Mouse (Mus musculus) cerebellum, adult 2 months (tissue): ENCODE measurements around the gene Daam1. TPM values are rescaled to one million over a fixed set of nuclear protein-coding genes. Genes with fewer than 3 reads are reported as not detected.

ENCODE experiments used
- DNase-seq, 2 experiments: peaks; one replicate each; pipeline ENCODE4 v3.0.0; 2021
- H3K27ac ChIP-seq: fragments of 200-500 bp; 2 replicates; pipeline ENCODE4 v1.5.1; 2012; ENCODE audit warnings: low read length, control low read depth, inconsistent platforms; ENCODE audit not compliant: insufficient read depth
- H3K27me3 ChIP-seq: fragments of 200-500 bp; 2 replicates; pipeline ENCODE4 v1.6.1; 2012; ENCODE audit warnings: inconsistent platforms, mild to moderate bottlenecking, low read length, moderate library complexity; ENCODE audit not compliant: control insufficient read depth, insufficient read depth
- H3K4me1 ChIP-seq: fragments of 200-500 bp; 2 replicates; pipeline ENCODE4 v1.6.1; 2011; ENCODE audit warnings: low read length; ENCODE audit not compliant: control insufficient read depth, insufficient read depth
- H3K4me3 ChIP-seq: fragments of 200-500 bp; replicated peaks from 2 replicates; pipeline ENCODE3; 2011; ENCODE audit warnings: mild to moderate bottlenecking, low read depth, low read length, control low read depth; ENCODE audit not compliant: insufficient read depth
- CTCF ChIP-seq: fragments of 200-500 bp; IDR thresholded peaks from 2 replicates; pipeline ENCODE4 v1.5.1; 2011; ENCODE audit warnings: low read depth, mild to moderate bottlenecking, control low read depth, low read length, moderate library complexity, borderline replicate concordance; ENCODE audit not compliant: insufficient read depth
- POLR2A ChIP-seq: fragments of 200-500 bp; IDR thresholded peaks from 2 replicates; pipeline ENCODE4 v1.6.1; 2011; ENCODE audit warnings: low read length, control low read depth, borderline replicate concordance; ENCODE audit not compliant: insufficient read depth
- WGBS: fragments of 180-500 bp; shearing (Covaris S2); methylation state at CpG from one replicate; pipeline ENCODE4 v1.1.7; 2018; 5-methylcytosine and 5-hydroxymethylcytosine counted together
- polyA plus RNA-seq: library from polyadenylated mRNA; depleted of rRNA; stranded (reverse); fragments of >200 nt; gene quantifications from 2 replicates; pipeline ENCODE4 v1.2.3, GENCODE M21; 2012

Gene Daam1
- polyA plus RNA-seq, 1 experiment = 31.2 TPM

GRCm38 (mm10) chr12:71998653-71999052 is 167.8 kb downstream of the Daam1 start:
- Histone ChIP-seq H3K27ac (no peak overlapping the region), H3K4me1 (peaks cover 10% of the 10 kb centered on the region), H3K27me3 (no peaks in the 10 kb centered on the region), H3K4me3 (no peak overlapping the region)
- no peak for DNase-seq
- 51% methylated on average over 4 of the region's 4 CpGs for WGBS
- TF ChIP-seq POLR2A (no peak), CTCF (no peak)

GRCm38 (mm10) chr12:71999671-72000070 is 168.8 kb downstream of the Daam1 start:
- Histone ChIP-seq H3K4me3 (no peak overlapping the region), H3K4me1 (peaks cover 10% of the 10 kb centered on the region), H3K27ac (no peak overlapping the region), H3K27me3 (no peaks in the 10 kb centered on the region)
- TF ChIP-seq POLR2A (no peak), CTCF (no peak)
- WGBS = 77% methylated on average over 2 of the region's 2 CpGs
- DNase-seq = no peak

- TF ChIP-seq CTCF = no peak
- no peak for TF ChIP-seq POLR2A
- WGBS = 4% methylated on average over 1 of the region's 1 CpGs
- DNase-seq = peak; percentile 48 to 74
- no peak overlapping the region for H3K27ac ChIP-seq
- no peak overlapping the region for H3K4me3 ChIP-seq
- H3K27me3 ChIP-seq = no peaks in the 10 kb centered on the region
- peaks cover 7% of the 10 kb centered on the region; the same call in 1 of the 2 replicates for H3K4me1 ChIP-seq
Measured at GRCm38 (mm10) chr12:72001811-72002210, 170.9 kb downstream of the Daam1 start.

- Histone ChIP-seq H3K4me1 (peaks cover 3% of the 10 kb centered on the region; the same call in 1 of the 2 replicates), H3K4me3 (no peak overlapping the region), H3K27ac (no peak overlapping the region), H3K27me3 (no peaks in the 10 kb centered on the region)
- no peak for DNase-seq
- WGBS = 95% methylated on average over 3 of the region's 3 CpGs
- TF ChIP-seq POLR2A (no peak), CTCF (no peak)
Measured at GRCm38 (mm10) chr12:72005307-72005706, 174.4 kb downstream of the Daam1 start.

- DNase-seq = no peak
- Histone ChIP-seq H3K4me1 (no peaks in the 10 kb centered on the region), H3K4me3 (no peak overlapping the region), H3K27ac (no peak overlapping the region), H3K27me3 (no peaks in the 10 kb centered on the region)
- TF ChIP-seq CTCF (no peak), POLR2A (no peak)
- WGBS = 97% methylated on average over 3 of the region's 3 CpGs
Measured at GRCm38 (mm10) chr12:72007656-72008055, 176.8 kb downstream of the Daam1 start.

GRCm38 (mm10) chr12:72009051-72009902 is 178.4 kb downstream of the Daam1 start:
- 69% methylated on average over 12 of the region's 13 CpGs for WGBS
- H3K27ac ChIP-seq = no peak overlapping the region
- H3K27me3 ChIP-seq = no peaks in the 10 kb centered on the region
- TF ChIP-seq CTCF (no peak), POLR2A (no peak)
- DNase-seq = no peak
- H3K4me3 ChIP-seq = no peak overlapping the region
- H3K4me1 ChIP-seq = no peaks in the 10 kb centered on the region

- Histone ChIP-seq H3K27ac (no peak overlapping the region), H3K4me1 (no peaks in the 10 kb centered on the region), H3K4me3 (no peak overlapping the region), H3K27me3 (no peaks in the 10 kb centered on the region)
- no peak for DNase-seq
- 99% methylated on average over 3 of the region's 3 CpGs for WGBS
- no peak for TF ChIP-seq CTCF
- TF ChIP-seq POLR2A = no peak
Measured at GRCm38 (mm10) chr12:72011404-72011803, 180.5 kb downstream of the Daam1 start.

GRCm38 (mm10) chr12:72012126-72012525 is 181.2 kb downstream of the Daam1 start:
- no peak overlapping the region for H3K27ac ChIP-seq
- H3K4me3 ChIP-seq = no peak overlapping the region
- H3K4me1 ChIP-seq = no peaks in the 10 kb centered on the region
- DNase-seq = no peak
- 88% methylated on average over 6 of the region's 6 CpGs for WGBS
- TF ChIP-seq POLR2A (no peak), CTCF (no peak)
- no peaks in the 10 kb centered on the region for H3K27me3 ChIP-seq
